Mouse (Mus musculus): Measurements from ENCODE around the gene Fnip2. TPM values are rescaled to one million over a fixed set of nuclear protein-coding genes. Genes with fewer than 3 reads are reported as not detected.

The Fnip2 gene
- polyA plus RNA-seq, 1 experiment = 35.5 TPM

- no peak overlapping the region for H3K27ac ChIP-seq (ENCODE audit: insufficient read depth, low read length)
- H3K9me3 ChIP-seq (replicated peaks; ENCODE audit: control insufficient read depth, insufficient read depth, low read length, poor library complexity, severe bottlenecking) = no peaks in the 10 kb centered on the region
- H3K4me3 ChIP-seq (ENCODE audit: low read depth, low read length) = no peak overlapping the region
- no peaks in the 10 kb centered on the region for H3K4me1 ChIP-seq (ENCODE audit: control insufficient read depth, insufficient read depth, low read length)
- TF ChIP-seq POLR2A (IDR thresholded peaks at IDR 0.05; ENCODE audit: insufficient read depth, low read length) (no peak), CTCF (IDR thresholded peaks at IDR 0.05; ENCODE audit: low read depth, low read length) (no peak), EP300 (IDR thresholded peaks at IDR 0.05; ENCODE audit: insufficient read depth, low read depth, low read length) (no peak)
- no peak overlapping the region for H3K9ac ChIP-seq (ENCODE audit: low read depth, poor library complexity, severe bottlenecking)
- no peaks in the 10 kb centered on the region for H3K36me3 ChIP-seq (ENCODE audit: control insufficient read depth, insufficient read depth, low read length, poor library complexity, severe bottlenecking)
- H3K27me3 ChIP-seq (ENCODE audit: control insufficient read depth, insufficient read depth, low read length, poor library complexity, severe bottlenecking) = no peaks in the 10 kb centered on the region
These were observed 121.5 kb downstream of the Fnip2 start for GRCm38 (mm10) chr3:79446124-79446523.

GRCm38 (mm10) chr3:79445041-79445440, 122.6 kb downstream of the Fnip2 start:
- no peaks in the 10 kb centered on the region for H3K4me1 ChIP-seq (ENCODE audit: control insufficient read depth, insufficient read depth, low read length)
- H3K27ac ChIP-seq (ENCODE audit: insufficient read depth, low read length) = no peak overlapping the region
- H3K27me3 ChIP-seq (ENCODE audit: control insufficient read depth, insufficient read depth, low read length, poor library complexity, severe bottlenecking) = no peaks in the 10 kb centered on the region
- no peaks in the 10 kb centered on the region for H3K9me3 ChIP-seq (replicated peaks; ENCODE audit: control insufficient read depth, insufficient read depth, low read length, poor library complexity, severe bottlenecking)
- TF ChIP-seq POLR2A (IDR thresholded peaks at IDR 0.05; ENCODE audit: insufficient read depth, low read length) (no peak), EP300 (IDR thresholded peaks at IDR 0.05; ENCODE audit: insufficient read depth, low read depth, low read length) (no peak), CTCF (IDR thresholded peaks at IDR 0.05; ENCODE audit: low read depth, low read length) (no peak)
- H3K36me3 ChIP-seq (ENCODE audit: control insufficient read depth, insufficient read depth, low read length, poor library complexity, severe bottlenecking) = no peaks in the 10 kb centered on the region
- H3K9ac ChIP-seq (ENCODE audit: low read depth, poor library complexity, severe bottlenecking) = no peak overlapping the region
- no peak overlapping the region for H3K4me3 ChIP-seq (ENCODE audit: low read depth, low read length)

GRCm38 (mm10) chr3:79443850-79444249, 123.7 kb downstream of the Fnip2 start:
- TF ChIP-seq EP300 (IDR thresholded peaks at IDR 0.05; ENCODE audit: insufficient read depth, low read depth, low read length) (no peak), POLR2A (IDR thresholded peaks at IDR 0.05; ENCODE audit: insufficient read depth, low read length) (no peak), CTCF (IDR thresholded peaks at IDR 0.05; ENCODE audit: low read depth, low read length) (peak; percentile 25)
- Histone ChIP-seq H3K9ac (ENCODE audit: low read depth, poor library complexity, severe bottlenecking) (no peak overlapping the region), H3K4me1 (ENCODE audit: control insufficient read depth, insufficient read depth, low read length) (no peaks in the 10 kb centered on the region), H3K36me3 (ENCODE audit: control insufficient read depth, insufficient read depth, low read length, poor library complexity, severe bottlenecking) (no peaks in the 10 kb centered on the region), H3K27ac (ENCODE audit: insufficient read depth, low read length) (no peak overlapping the region), H3K9me3 (replicated peaks; ENCODE audit: control insufficient read depth, insufficient read depth, low read length, poor library complexity, severe bottlenecking) (no peaks in the 10 kb centered on the region), H3K27me3 (ENCODE audit: control insufficient read depth, insufficient read depth, low read length, poor library complexity, severe bottlenecking) (no peaks in the 10 kb centered on the region), H3K4me3 (ENCODE audit: low read depth, low read length) (no peak overlapping the region)

- no peaks in the 10 kb centered on the region for H3K4me1 ChIP-seq (ENCODE audit: control insufficient read depth, insufficient read depth, low read length)
These were observed 126.6 kb downstream of the Fnip2 start for GRCm38 (mm10) chr3:79440976-79441491.

GRCm38 (mm10) chr3:79438276-79438675, 129.3 kb downstream of the Fnip2 start:
- no peaks in the 10 kb centered on the region for H3K27me3 ChIP-seq (ENCODE audit: control insufficient read depth, insufficient read depth, low read length, poor library complexity, severe bottlenecking)
- TF ChIP-seq EP300 (IDR thresholded peaks at IDR 0.05; ENCODE audit: insufficient read depth, low read depth, low read length) (no peak), POLR2A (IDR thresholded peaks at IDR 0.05; ENCODE audit: insufficient read depth, low read length) (no peak), CTCF (IDR thresholded peaks at IDR 0.05; ENCODE audit: low read depth, low read length) (no peak)
- no peak overlapping the region for H3K27ac ChIP-seq (ENCODE audit: insufficient read depth, low read length)
- H3K9ac ChIP-seq (ENCODE audit: low read depth, poor library complexity, severe bottlenecking) = no peak overlapping the region
- no peak overlapping the region for H3K4me3 ChIP-seq (ENCODE audit: low read depth, low read length)
- peaks cover 3% of the 10 kb centered on the region for H3K4me1 ChIP-seq (ENCODE audit: control insufficient read depth, insufficient read depth, low read length)
- H3K9me3 ChIP-seq (replicated peaks; ENCODE audit: control insufficient read depth, insufficient read depth, low read length, poor library complexity, severe bottlenecking) = no peaks in the 10 kb centered on the region
- no peaks in the 10 kb centered on the region for H3K36me3 ChIP-seq (ENCODE audit: control insufficient read depth, insufficient read depth, low read length, poor library complexity, severe bottlenecking)

More at GRCm38 (mm10) chr3:79440976-79441491, 126.6 kb downstream of the Fnip2 start:
- Histone ChIP-seq H3K27me3 (ENCODE audit: control insufficient read depth, insufficient read depth, low read length, poor library complexity, severe bottlenecking) (no peaks in the 10 kb centered on the region), H3K27ac (ENCODE audit: insufficient read depth, low read length) (no peak overlapping the region), H3K9ac (ENCODE audit: low read depth, poor library complexity, severe bottlenecking) (no peak overlapping the region), H3K36me3 (ENCODE audit: control insufficient read depth, insufficient read depth, low read length, poor library complexity, severe bottlenecking) (no peaks in the 10 kb centered on the region), H3K9me3 (replicated peaks; ENCODE audit: control insufficient read depth, insufficient read depth, low read length, poor library complexity, severe bottlenecking) (no peaks in the 10 kb centered on the region), H3K4me3 (ENCODE audit: low read depth, low read length) (no peak overlapping the region)
- no peak for TF ChIP-seq EP300 (IDR thresholded peaks at IDR 0.05; ENCODE audit: insufficient read depth, low read depth, low read length)
- TF ChIP-seq POLR2A (IDR thresholded peaks at IDR 0.05; ENCODE audit: insufficient read depth, low read length) = no peak
- no peak for TF ChIP-seq CTCF (IDR thresholded peaks at IDR 0.05; ENCODE audit: low read depth, low read length)

GRCm38 (mm10) chr3:79436186-79436585, 131.4 kb downstream of the Fnip2 start:
- no peak overlapping the region for H3K27ac ChIP-seq (ENCODE audit: insufficient read depth, low read length)

More at GRCm38 (mm10) chr3:79436186-79436585, 131.4 kb downstream of the Fnip2 start:
- peaks cover 3% of the 10 kb centered on the region for H3K4me1 ChIP-seq (ENCODE audit: control insufficient read depth, insufficient read depth, low read length)
- no peak overlapping the region for H3K4me3 ChIP-seq (ENCODE audit: low read depth, low read length)
- H3K9ac ChIP-seq (ENCODE audit: low read depth, poor library complexity, severe bottlenecking) = no peak overlapping the region
- H3K27me3 ChIP-seq (ENCODE audit: control insufficient read depth, insufficient read depth, low read length, poor library complexity, severe bottlenecking) = no peaks in the 10 kb centered on the region
- no peaks in the 10 kb centered on the region for H3K36me3 ChIP-seq (ENCODE audit: control insufficient read depth, insufficient read depth, low read length, poor library complexity, severe bottlenecking)
- no peaks in the 10 kb centered on the region for H3K9me3 ChIP-seq (replicated peaks; ENCODE audit: control insufficient read depth, insufficient read depth, low read length, poor library complexity, severe bottlenecking)
- no peak for TF ChIP-seq EP300 (IDR thresholded peaks at IDR 0.05; ENCODE audit: insufficient read depth, low read depth, low read length)
- TF ChIP-seq POLR2A (IDR thresholded peaks at IDR 0.05; ENCODE audit: insufficient read depth, low read length) = no peak
- no peak for TF ChIP-seq CTCF (IDR thresholded peaks at IDR 0.05; ENCODE audit: low read depth, low read length)
